Mouse (Mus musculus) liver, postnatal 0 days (tissue): Measurements from ENCODE around the gene Tmem120b.
A peak's percentile ranks its signal among the peaks of the same experiment; 100 is the strongest.

Source experiments
- CTCF ChIP-seq: sonication (generic); IDR thresholded peaks from 2 replicates; pipeline ENCODE4 v1.5.1; 2016; ENCODE audit warnings: antibody characterized with exemption, low read depth
- EP300 ChIP-seq: IDR thresholded peaks from 2 replicates; pipeline ENCODE4 v1.6.1; 2016; ENCODE audit warnings: antibody characterized with exemption, low read depth, mild to moderate bottlenecking

- TF ChIP-seq CTCF (peak; percentile 33; the same call in 1 of the 2 replicates), EP300 (no peak)
These were observed 16.5 kb upstream of the Tmem120b start for GRCm38 (mm10) chr5:123051736-123052135.
